Comparison of ENCODE assay signal across 21 mouse cellular contexts in the genomic region with DNA sequence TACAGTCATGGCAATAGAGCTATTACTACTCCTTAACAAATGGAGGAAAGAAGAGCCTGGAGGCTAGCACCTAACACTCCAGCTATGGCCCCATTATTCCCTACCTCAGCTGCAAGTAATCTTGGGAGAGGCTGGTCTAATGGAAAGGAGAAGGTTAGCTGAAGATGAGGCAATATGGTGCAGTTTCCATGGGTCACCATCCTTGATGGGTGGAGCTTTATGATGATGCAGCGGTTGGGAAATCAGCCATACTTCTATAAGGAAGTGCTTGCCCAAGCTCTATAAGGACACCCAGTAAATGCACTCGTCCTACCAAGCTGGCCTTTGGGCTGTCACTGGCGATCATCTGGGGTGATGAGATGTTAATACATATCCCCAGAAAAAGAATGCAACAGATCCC.
A peak's percentile ranks its signal among the peaks of the same experiment; 100 is the strongest.
DNase-seq lines count a peak whose midpoint lies in the region; ATAC-seq and TF ChIP-seq lines count a peak whose summit lies in the region.
"Had no signal": no experiment of that assay in that cellular context is flagged by ENCODE, and none has a peak within 500 bp of the region (broad histone marks: within the 10 kb centered on the region; RNA-seq: fewer than 3 reads in every experiment).

No protein-coding gene starts in this region.

- peak; percentile 81 for ATAC-seq in megakaryocyte, adult 5-6 weeks (ENCODE audit: poor library complexity, severe bottlenecking)
- ATAC-seq in hindbrain, embryonic 11.5 days (ENCODE audit: low FRiP score) = no peak
- ATAC-seq: CD4-positive, CD25-positive, alpha-beta regulatory T cell, adult 4 months; forebrain, embryonic 13.5 days; forebrain, embryonic 15.5 days; forebrain, postnatal 0 days had no signal

- H3K4me2 ChIP-seq in hindbrain, embryonic 11.5 days (replicated peaks; ENCODE audit: low read depth, low read length) = no peak overlapping the region
- H3K4me2 ChIP-seq: embryonic facial prominence, embryonic 12.5 days; forebrain, embryonic 13.5 days; forebrain, embryonic 15.5 days had no signal

- 85% methylated on average over 3 of the region's 3 CpGs for WGBS in cerebellum, adult 2 months
- WGBS in hindbrain, embryonic 11.5 days = 77% methylated on average over 3 of the region's 3 CpGs

- peak; percentile 30 for DNase-seq in NIH3T3 (ENCODE audit: low read depth)
- DNase-seq in cerebellum, adult 2 months = no peak
- no peak for DNase-seq in left cerebral cortex, postnatal 10 days (ENCODE audit: extremely low spot score in 1 of 2, low spot score in 2 of 2)
- DNase-seq in hindbrain, embryonic 11.5 days (ENCODE audit: low spot score) = no peak
- DNase-seq: adrenal gland, adult 2 months; adrenal gland, postnatal 10 days; adrenal gland, postnatal 25 days; B cell, adult 2 months; cerebellum, adult 11 months; cerebellum, adult 18-20 months; cerebellum, adult 9-10 months; cerebellum, postnatal 10 days; cerebellum, postnatal 25 days; forebrain, postnatal 0 days had no signal

- no peak overlapping the region for H3K4me3 ChIP-seq in cerebellum, adult 2 months (replicated peaks; ENCODE audit: insufficient read depth, low read depth, low read length)
- no peak overlapping the region for H3K4me3 ChIP-seq in hindbrain, embryonic 11.5 days (ENCODE audit: low read depth, low read length)
- H3K4me3 ChIP-seq: embryonic facial prominence, embryonic 10.5 days; embryonic facial prominence, embryonic 12.5 days; forebrain, embryonic 13.5 days; forebrain, embryonic 15.5 days had no signal

- no peaks in the 10 kb centered on the region for H3K27me3 ChIP-seq in cerebellum, adult 2 months (ENCODE audit: control insufficient read depth, insufficient read depth, low read length)
- no peaks in the 10 kb centered on the region for H3K27me3 ChIP-seq in hindbrain, embryonic 11.5 days (ENCODE audit: control insufficient read depth, insufficient read depth, low read length)
- H3K27me3 ChIP-seq: embryonic facial prominence, embryonic 12.5 days; forebrain, embryonic 13.5 days had no signal

- no peak overlapping the region for H3K9ac ChIP-seq in hindbrain, embryonic 11.5 days (ENCODE audit: low read depth, low read length)
- H3K9ac ChIP-seq: embryonic facial prominence, embryonic 12.5 days; forebrain, embryonic 13.5 days; forebrain, embryonic 15.5 days; forebrain, postnatal 0 days had no signal

- no peak for TF ChIP-seq POLR2A in cerebellum, adult 2 months (IDR thresholded peaks at IDR 0.05; ENCODE audit: borderline replicate concordance, insufficient read depth, low read length)

- TF ChIP-seq CTCF in cerebellum, adult 2 months (IDR thresholded peaks at IDR 0.05; ENCODE audit: borderline replicate concordance, insufficient read depth, low read depth, low read length) = no peak

- intact Hi-C loops in left cerebral cortex, postnatal 10 days (cut with DNase I) = no loop called here

- H3K4me1 ChIP-seq in cerebellum, adult 2 months (ENCODE audit: control insufficient read depth, insufficient read depth, low read length) = no peaks in the 10 kb centered on the region
- no peaks in the 10 kb centered on the region for H3K4me1 ChIP-seq in hindbrain, embryonic 11.5 days (replicated peaks; ENCODE audit: control insufficient read depth, insufficient read depth, low read length)
- H3K4me1 ChIP-seq: embryonic facial prominence, embryonic 10.5 days; embryonic facial prominence, embryonic 12.5 days; forebrain, embryonic 13.5 days; forebrain, embryonic 15.5 days had no signal

- H3K9me3 ChIP-seq in hindbrain, embryonic 11.5 days (ENCODE audit: control insufficient read depth, low read length) = no peaks in the 10 kb centered on the region
- H3K9me3 ChIP-seq: embryonic facial prominence, embryonic 10.5 days; embryonic facial prominence, embryonic 12.5 days; forebrain, embryonic 13.5 days; forebrain, embryonic 15.5 days had no signal

- H3K27ac ChIP-seq in cerebellum, adult 2 months (ENCODE audit: insufficient read depth, low read length) = no peak overlapping the region
- no peak overlapping the region for H3K27ac ChIP-seq in hindbrain, embryonic 11.5 days (ENCODE audit: low read depth, low read length)
- H3K27ac ChIP-seq: embryonic facial prominence, embryonic 10.5 days; embryonic facial prominence, embryonic 12.5 days; forebrain, embryonic 13.5 days; forebrain, embryonic 15.5 days had no signal

- H3K36me3 ChIP-seq in hindbrain, embryonic 11.5 days (ENCODE audit: control insufficient read depth, insufficient read depth, low read length) = no peaks in the 10 kb centered on the region
- H3K36me3 ChIP-seq: embryonic facial prominence, embryonic 10.5 days; embryonic facial prominence, embryonic 12.5 days; forebrain, embryonic 15.5 days; G1E had no signal
